Mouse (Mus musculus): ENCODE measurements around the gene Ivns1abp.

DNA sequence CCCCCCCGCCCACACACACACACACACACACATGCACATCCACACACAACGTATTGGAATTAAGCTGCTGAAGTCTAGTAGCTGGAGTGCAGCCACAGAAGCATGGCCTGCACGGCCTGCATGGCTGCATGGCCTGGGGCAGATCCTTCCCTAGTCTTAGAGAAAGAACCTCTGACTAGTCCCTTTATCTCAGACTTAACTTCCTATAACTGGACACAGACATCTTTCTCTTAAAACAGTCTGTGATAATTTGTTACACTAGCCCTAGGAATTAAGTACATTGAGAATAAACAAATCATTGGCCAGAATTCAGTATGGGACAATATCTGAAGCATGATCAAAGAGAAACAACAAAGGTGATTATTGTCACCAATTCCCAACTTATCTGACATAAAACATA, 2.0 kb upstream of the Ivns1abp start:
- TF ChIP-seq CTCF (IDR thresholded peaks at IDR 0.05; ENCODE audit: low read depth, low read length) (no peak), POLR2A (IDR thresholded peaks at IDR 0.05; ENCODE audit: borderline replicate concordance, low read depth, low read length) (no peak)
